Mouse (Mus musculus): ENCODE measurements around the gene Olfr312. TPM values are rescaled to one million over a fixed set of nuclear protein-coding genes. Genes with fewer than 3 reads are reported as not detected.
"Not testable (repeated sequence)": the region's sequence is repeated elsewhere in the genome, so short reads cannot be mapped to it uniquely, and the experiment has no call there.

Gene Olfr312
- not detected in 2 replicates for total RNA-seq (2021)
- long read RNA-seq: 0 reads

GRCm38 (mm10) chr11:58828937-58829336 lies at the start of gene Olfr312:
Gene Olfr312, plus strand, starts transcription at chr11:58829237.
- DNase-seq: not testable (repeated sequence)

DNA sequence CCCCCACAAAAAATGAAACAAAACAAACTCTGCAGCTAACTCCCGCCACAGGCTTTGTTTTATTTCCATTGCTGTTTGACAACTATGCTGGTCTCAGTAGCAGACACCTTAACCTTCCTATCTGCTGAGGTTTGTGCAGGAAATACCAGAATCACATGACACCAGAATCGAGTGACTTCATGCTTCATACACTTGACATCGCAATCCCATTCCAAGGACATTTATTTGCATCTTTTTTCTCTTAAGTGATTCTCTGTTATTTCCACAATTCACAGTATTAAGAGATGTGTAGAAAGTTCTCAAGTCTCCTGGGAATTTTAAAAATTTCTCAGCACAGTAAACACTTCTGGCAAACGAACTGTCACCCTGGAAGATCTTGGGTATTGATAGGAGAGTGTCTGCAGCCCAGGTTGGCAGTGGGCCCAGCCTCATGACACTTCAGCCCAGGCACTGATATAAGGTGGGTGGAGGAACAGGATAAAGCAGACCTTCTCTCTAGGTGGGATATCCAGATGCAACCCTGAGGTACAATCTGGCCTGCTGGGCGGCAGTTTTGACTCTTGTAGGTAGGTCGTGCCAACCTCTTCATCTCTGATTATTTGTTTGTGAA lies 46.5 kb upstream of the Olfr312 start, which contains the start of gene Olfr314:
TSS of gene Olfr314 (plus strand) at position 473 of the 610 bp plus-strand sequence.
- DNase-seq: no peak

GRCm38 (mm10) chr11:58784182-58784581 lies 44.9 kb upstream of the Olfr312 start:
- no peak for DNase-seq

DNA sequence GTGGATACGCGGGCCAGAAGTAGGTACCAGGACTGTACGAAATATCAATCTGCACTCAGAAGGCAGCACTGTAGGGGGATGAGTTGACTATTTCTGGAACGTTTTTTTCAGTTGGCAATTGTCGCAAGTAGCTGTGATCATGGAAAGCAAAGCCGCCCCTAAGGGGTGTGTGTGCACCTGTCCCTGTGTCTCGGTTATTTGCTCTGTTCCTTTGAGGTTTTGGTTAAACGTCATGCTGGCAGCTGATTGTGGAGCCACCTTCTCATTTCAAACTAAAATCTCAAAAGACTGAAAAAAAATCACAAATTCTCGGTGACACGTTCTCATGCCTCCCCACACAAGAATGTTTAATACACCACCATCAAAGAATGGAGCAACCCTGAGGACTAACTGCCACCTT lies 41.4 kb upstream of the Olfr312 start:
- no peak for DNase-seq

DNA sequence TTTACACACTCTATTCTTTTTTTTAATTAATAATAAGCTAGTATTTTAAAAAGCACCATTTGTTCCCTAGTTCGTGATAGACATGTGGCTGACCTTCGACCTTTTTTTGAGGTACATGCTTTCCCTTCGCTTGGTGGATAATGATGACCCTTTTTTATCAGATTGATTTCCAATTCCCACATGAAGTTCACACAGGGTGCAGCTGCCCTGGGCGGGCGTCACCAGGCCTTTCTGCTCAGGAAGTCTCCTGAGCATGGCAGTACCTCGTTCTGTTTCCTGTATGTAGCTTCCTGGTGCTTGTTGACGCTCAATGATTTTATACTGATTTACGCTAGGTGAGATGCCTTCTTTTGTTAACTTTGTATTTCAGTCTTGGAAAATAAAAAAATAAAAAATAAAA lies 40.7 kb upstream of the Olfr312 start:
- DNase-seq: no peak

- no peak for DNase-seq
Measured at GRCm38 (mm10) chr11:58789532-58789931, 39.5 kb upstream of the Olfr312 start.

GRCm38 (mm10) chr11:58790053-58790452 lies 39.0 kb upstream of the Olfr312 start:
- DNase-seq: no peak

DNA sequence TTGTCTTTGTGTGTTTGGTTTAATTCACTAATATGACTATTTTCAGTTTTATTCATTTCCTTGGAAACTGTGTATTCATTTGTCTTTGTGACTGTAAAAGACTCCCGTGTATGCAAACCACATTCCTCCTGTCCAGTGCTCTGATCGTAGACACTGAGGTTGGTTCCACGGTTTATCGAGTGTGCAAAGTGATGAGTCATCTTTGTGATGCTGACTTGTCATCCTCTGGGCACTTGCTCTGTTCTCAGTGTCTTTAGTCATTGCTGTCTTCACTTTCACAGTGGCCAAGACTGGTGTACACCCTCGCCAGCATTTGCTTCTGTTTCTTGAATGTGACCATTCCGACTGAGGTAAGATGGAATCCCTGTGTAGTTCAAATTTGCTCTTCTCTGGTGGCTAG lies 38.4 kb upstream of the Olfr312 start:
- DNase-seq: no peak

- DNase-seq: no peak
Measured at GRCm38 (mm10) chr11:58795856-58796255, 33.2 kb upstream of the Olfr312 start.

- DNase-seq: no peak
Measured at GRCm38 (mm10) chr11:58796850-58797249, 32.2 kb upstream of the Olfr312 start.

GRCm38 (mm10) chr11:58799747-58800146 lies 29.3 kb upstream of the Olfr312 start:
- no peak for DNase-seq

GRCm38 (mm10) chr11:58801558-58802228 lies 27.3 kb upstream of the Olfr312 start, which contains the start of gene Fam183b:
Gene Fam183b, minus strand, starts transcription at chr11:58801960.
- DNase-seq: no peak

DNA sequence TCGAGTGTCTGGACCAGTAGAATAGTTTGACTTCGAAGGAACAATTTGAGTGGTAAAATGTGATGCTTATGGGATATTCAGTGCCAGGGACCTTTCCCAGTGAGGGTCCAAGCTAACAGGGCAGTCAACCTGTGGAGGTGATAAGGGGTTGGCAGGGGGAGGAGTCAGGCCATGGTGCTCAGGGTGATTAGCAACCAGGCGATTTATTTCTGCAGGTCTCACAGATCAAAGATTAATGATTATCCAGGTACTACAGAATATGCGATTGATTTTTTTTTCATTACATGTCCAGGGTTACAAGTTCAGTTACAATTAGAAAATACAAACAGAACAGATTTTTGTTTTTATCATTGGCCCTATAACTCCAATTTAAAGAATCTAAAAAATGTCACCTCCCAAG lies 25.2 kb upstream of the Olfr312 start:
- no peak for DNase-seq

DNA sequence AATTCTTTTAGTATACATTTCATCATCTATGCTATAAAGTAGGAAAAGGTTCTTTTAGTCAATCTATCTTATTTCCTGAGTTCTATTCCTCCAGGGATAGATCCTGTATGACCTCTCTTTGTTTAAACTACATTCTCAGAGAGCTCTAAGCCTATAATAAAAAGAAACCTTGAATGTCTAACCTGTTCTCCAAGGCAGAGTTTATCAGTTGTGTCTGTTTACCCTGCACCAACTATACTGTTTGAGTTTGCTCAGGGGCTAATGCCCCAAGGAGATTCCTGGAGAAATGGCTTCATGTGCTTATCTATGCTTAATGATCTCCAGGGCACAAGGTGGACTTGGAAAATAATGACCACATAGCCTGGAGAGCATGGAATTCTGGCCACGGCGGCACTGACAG lies 24.6 kb upstream of the Olfr312 start:
- no peak for DNase-seq

GRCm38 (mm10) chr11:58812001-58812400 lies 17.0 kb upstream of the Olfr312 start:
- DNase-seq: no peak

GRCm38 (mm10) chr11:58814700-58815099 lies 14.3 kb upstream of the Olfr312 start, which contains the start of gene Olfr313:
Gene Olfr313, plus strand, starts transcription at chr11:58815000.
- DNase-seq: not testable (repeated sequence)

DNA sequence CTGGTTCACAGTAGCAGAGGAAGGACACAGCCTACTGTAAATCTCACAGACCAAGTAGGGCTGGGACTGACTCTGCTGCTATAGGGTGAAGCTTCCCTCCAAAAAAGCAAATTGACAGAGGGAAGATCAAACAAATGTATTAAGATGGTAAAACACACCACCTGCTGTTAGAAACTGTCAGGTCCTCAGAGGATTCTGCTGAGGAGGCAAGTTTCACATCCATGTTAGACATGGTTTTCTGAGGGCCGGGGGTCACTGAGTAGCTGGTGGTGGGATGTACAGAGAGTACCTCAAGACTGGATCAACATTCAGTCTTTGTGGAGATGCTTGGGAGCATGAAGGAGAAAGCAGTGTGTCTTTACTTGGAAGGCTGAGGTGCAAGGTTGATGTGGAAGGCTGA lies 13.4 kb upstream of the Olfr312 start:
- no peak for DNase-seq

GRCm38 (mm10) chr11:58829764-58830163 lies 727 bp downstream of the Olfr312 start:
- no peak for DNase-seq

- not testable (repeated sequence) for DNase-seq
Measured at GRCm38 (mm10) chr11:58832541-58832940, 3.5 kb downstream of the Olfr312 start.

GRCm38 (mm10) chr11:58838951-58839350 lies 9.9 kb downstream of the Olfr312 start, which contains the start of gene Olfr311:
Gene Olfr311, plus strand, starts transcription at chr11:58839251.
- DNase-seq: not testable (repeated sequence)

GRCm38 (mm10) chr11:58846919-58847461 lies 18.0 kb downstream of the Olfr312 start, which contains the start of gene Gm12258:
Gene Gm12258, plus strand, starts transcription at chr11:58847158.
- DNase-seq: peak; percentile 77

- no peak for DNase-seq
Measured at GRCm38 (mm10) chr11:58847636-58848035, 18.6 kb downstream of the Olfr312 start.

DNA sequence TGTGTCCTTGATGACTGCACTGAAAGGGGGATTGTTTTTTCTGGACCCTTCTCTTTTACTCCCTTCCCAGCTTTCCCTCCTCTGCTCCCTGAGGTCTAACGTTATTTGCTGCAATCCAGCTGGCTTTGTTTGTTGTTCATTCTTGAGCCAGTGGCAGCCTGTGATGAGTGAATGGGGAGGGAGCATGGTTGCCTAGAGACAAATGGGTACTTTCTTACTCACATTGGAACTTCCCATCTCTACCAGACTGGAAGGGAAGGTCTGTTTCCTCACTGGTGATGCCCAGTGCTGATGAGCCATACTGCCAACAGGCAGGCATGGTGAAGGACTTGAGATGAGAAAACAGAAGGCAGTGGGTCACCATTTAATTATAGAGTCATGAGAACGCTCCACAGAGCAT lies 20.7 kb downstream of the Olfr312 start:
- DNase-seq: no peak
